Mouse (Mus musculus) monocyte, adult 5-6 weeks (primary cell): ENCODE data around the gene Eftud2. TPM values are rescaled to one million over a fixed set of nuclear protein-coding genes. Genes with fewer than 3 reads are reported as not detected.

Experiments used
- ATAC-seq: fragments of 153-309, 156-312 bp; replicated peaks from 2 replicates; pipeline ENCODE4 v1.8.0; 2017; ENCODE audit warnings: mild to moderate bottlenecking; ENCODE audit not compliant: low TSS enrichment, insufficient number of reproducible peaks, severe bottlenecking, poor library complexity, low FRiP score
- total RNA-seq: library from RNA; stranded (forward); fragments of 200-1000, 200-491, 200-594 nt; gene quantifications from 3 replicates; pipeline ENCODE4 v1.2.3, GENCODE M21; 2017

The Eftud2 gene
- total RNA-seq, 1 experiment from 2014 or later = 72.3 TPM

GRCm38 (mm10) chr11:102827097-102827496 is 53.7 kb downstream of the Eftud2 start:
- no peak for ATAC-seq

DNA sequence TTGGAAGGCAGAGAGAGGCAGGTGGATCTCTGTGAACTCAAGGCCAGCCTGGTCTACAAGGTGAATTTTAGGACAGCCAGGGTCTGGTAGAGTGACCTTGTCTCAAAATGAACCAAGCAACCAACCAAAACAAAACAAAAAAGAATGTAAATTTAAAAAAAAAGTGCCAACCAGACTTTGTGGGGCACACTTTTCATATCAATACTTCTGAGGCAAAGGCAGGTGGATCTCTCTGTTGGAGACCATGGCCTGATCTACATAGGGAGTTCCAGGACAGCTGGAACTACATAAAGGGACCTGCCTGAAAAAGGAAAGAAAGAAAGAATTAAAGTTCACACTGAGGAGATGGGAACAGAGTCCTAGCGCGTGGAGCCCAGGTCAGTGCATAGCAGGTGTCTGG is 54.3 kb downstream of the Eftud2 start:
- ATAC-seq = no peak

GRCm38 (mm10) chr11:102821231-102821630 is 59.6 kb downstream of the Eftud2 start:
- no peak for ATAC-seq

DNA sequence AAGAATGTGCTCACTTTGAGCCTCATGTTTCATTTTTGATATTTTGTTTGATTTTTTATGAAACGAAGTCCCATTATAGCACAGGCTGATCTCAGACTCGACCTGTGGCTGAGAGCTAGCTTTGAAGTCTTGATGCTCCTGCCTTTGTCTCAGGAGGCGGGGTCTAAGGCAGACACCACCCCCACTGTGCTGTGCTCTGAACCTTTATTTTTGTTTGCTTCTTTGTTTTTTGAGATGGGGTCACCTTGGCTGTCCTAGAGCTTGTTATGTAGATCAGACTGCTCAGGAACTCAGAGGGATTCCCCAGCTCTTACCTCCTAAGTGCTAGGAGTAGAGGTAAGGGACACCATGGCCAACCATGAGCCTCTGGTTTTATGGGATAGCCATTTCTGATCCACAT is 60.4 kb downstream of the Eftud2 start:
- ATAC-seq = no peak

GRCm38 (mm10) chr11:102819783-102820385 is 60.9 kb downstream of the Eftud2 start:
- ATAC-seq = no peak

DNA sequence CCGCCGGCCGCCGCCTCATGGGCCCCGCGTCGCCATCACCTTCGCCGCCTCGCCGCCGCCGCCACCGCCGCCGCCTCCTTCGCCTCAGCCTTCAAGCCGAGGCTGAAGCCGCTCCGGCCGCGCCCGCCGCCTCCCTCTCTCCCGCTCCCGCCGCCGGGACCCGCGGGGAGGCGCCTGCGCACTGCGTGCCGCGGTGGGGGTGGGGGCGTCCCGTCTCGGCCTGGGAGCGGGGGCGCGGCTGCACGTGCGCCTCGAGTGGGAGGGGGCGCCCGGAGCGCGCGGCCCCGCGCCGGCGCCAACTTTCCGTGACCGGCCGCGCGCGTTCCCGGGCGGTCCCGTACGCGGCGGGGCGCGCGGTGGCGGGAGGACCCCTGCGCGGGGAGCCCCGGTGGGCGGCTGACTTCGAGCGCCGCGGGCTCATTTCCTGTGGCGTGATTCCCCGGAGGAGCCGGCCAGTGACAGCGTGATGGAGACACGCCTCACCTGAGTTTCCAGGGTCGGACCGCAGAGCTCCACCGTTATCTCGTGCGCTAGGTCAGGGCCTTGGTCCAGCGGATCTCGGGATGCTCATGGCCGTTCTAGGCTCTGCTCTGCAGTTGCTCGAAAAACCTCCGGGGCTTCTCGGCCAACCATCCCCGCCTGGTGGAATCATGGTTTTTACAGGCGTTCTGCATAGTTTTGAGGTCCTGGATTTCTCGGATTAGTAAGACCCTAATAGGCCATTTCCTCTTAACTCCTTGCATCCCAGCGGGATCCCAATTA is 61.6 kb downstream of the Eftud2 start, which contains the start of gene Gjc1:
Gjc1 (minus strand) TSS at position 680 of the 762 bp plus-strand sequence.
- no peak for ATAC-seq

DNA sequence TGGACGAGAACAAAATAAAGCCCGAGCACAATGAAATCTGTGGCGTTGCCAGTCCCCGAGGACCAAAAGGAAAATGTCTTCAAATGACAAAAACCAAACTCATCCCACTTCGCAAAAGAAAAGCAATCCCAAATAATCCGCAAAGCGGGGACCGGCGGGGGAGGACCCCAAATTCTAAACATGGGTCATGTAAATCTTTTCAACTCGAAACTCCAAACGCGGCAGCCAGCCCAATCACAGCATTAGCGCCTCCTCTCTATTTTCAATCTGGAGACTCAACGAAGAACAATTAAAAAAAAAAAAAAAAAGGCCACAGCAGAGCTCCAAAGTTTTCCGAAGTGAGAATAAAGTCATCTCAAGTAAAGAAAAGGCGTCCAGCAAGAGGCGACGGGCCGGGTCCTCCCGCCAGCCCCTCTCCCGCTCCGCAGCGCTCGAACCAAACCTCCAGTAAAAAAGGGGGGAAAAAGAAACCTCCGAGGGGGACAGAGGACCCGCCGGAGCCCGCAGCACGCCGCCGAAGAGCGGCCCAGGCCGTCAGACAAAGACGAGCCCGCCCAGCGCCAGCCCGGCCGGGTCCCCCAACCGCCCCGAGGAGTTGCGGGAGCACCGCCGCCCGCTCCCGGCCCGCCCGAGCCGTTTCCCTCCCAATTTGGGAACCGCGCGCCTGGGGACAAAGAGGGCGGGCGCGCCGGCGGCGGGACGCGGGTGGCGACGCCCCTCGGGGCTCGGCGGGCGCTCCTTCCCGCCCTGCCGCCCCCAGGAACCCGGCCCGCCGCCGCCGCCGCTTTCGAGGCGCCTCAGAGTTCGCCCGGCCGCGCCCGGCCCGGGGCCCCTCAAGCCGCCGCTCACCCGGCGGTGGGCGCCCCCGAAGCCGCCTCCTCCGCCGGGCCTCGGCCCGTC is 62.4 kb downstream of the Eftud2 start:
- no peak for ATAC-seq

DNA sequence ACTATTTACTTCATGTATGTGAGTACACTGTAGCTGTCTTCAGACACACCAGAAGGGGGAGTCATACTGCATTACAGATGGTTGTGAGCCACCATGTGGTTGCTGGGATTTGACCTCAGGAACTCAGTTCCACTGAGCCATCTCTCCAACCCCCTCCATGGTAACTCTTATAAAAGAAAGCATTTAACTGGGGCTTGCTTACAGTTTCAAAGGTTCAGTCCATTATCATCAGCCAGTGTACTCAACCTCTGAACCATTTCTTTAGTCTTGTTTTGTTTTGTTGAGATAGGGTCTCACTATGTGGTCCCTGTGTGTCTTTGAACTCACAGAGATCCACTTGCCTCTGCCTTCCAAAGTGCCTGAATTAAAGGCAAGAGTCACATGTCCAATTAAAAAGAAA is 65.9 kb downstream of the Eftud2 start:
- ATAC-seq = no peak

DNA sequence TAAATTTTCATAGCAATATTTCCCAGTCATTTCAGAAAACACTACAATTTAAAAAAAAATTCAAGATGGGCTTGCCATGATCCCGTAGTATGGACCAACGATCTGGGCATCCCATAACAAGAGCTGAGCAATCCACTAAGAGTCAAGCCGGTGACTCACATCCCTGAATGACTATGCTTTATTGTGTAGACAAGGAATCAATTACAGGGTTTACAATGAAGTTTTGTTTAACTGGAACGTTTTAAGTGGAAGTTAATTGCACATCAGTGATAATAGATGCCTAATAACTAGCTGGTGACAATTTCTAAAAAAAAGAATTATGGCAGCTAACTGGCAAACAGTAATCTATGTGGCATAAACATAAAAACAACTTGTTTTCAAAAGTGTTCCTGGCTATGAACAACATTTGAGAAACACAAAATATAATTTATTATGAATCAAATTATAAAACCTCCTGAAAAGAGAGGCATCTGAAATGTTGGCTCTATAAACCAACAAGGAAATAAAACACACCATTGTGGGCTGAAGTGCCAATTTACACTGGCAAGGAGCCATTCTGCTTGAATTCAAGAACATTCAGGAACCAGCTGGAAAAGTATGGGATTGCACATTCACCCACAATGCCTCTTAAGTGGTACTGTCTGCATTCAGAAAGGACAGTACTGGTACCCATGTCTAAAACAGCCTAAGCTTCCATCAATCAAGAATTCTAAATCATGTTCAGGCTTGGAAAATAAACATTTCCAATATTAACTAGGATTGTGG is 69.9 kb downstream of the Eftud2 start:
- no peak for ATAC-seq

DNA sequence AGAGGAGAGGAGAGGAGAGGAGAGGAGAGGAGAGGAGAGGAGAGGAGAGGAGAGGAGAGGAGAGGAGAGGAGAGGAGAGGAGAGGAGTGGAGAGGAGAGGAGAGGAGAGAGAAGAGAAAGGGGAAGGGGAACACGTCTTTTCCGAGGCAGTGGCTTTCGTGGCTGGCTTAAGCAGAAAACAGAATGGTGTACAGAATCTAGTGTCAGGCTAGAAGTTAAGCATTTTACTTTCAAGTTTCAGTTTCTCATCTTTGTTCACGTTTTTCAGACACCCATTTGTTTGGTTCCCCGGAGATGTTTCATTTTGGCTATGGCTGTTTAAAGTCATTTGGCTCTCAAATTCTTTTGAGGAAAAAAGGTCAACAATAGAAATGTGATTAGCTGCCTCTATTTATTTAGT is 72.5 kb downstream of the Eftud2 start:
- ATAC-seq = no peak

DNA sequence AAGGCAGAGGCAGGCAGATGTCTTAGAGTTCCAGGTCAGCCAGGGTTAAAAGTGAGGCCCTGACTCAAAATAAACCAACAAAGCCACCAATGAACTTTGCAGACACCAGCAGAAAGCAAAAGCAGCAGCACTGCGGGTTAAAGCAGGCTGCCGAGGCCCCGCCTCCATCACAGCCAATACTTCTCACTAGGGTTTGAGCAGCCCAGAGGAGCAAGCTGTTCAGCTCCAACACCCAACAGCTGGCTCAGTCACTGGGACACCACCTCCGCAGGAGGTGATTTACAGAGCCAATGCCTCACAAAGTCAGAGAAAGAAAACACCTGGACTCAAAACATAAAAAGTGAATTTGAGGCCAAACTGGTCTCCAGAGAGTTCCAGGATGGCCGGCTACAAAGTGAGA is 77.3 kb downstream of the Eftud2 start:
- ATAC-seq = no peak

DNA sequence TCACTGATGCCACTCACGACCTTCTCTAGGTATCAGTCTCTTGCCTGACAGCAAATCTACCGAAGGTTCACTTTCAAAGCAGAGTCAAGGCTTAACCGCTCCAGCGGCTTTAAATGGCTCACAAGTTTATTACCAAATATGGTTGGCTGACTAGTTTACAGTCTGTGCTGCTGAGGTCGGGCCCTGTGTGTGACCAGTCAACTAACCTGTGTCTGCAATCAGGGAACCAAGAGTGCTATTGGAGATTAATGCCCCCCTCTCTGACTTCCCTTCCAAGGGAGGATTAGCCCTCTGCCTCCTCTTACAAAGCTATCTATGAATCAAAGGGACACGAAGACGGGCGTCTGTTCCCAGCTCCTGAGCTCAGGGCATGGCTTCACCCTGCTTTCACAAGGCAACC is 86.6 kb downstream of the Eftud2 start:
- ATAC-seq = no peak

- no peak for ATAC-seq
Observed at GRCm38 (mm10) chr11:102791682-102792445, 88.9 kb downstream of the Eftud2 start.

Other genes with a start within 250 kb of the Eftud2 start
- gene Meioc, start 217.3 kb downstream of the Eftud2 start, total RNA-seq = 0.21 TPM in 1 of 3 replicates, not detected in the others
- 26.8 to 44.5 TPM (median 32.6 TPM) in 3 replicates for gene Ccdc43, start 183.2 kb downstream of the Eftud2 start, total RNA-seq
- 2.1 TPM in 1 of 3 replicates, not detected in the others for gene Adam11, start 119.5 kb downstream of the Eftud2 start, total RNA-seq
- gene Gjc1, start 61.3 kb downstream of the Eftud2 start, total RNA-seq = not detected in 3 replicates
- not detected in 3 replicates for gene Higd1b, start 45.1 kb downstream of the Eftud2 start, total RNA-seq
- not detected in 3 replicates for gene Ccdc103, start 219 bp upstream of the Eftud2 start, total RNA-seq
- gene Fam187a, start 4.2 kb upstream of the Eftud2 start, total RNA-seq = not detected in 3 replicates
- not detected in 3 replicates for gene Gfap, start 19.9 kb upstream of the Eftud2 start, total RNA-seq
- 0.19 TPM in 1 of 3 replicates, not detected in the others for gene Kif18b, start 44.1 kb upstream of the Eftud2 start, total RNA-seq
- gene C1ql1, start 65.7 kb upstream of the Eftud2 start, total RNA-seq = not detected in 3 replicates
- 54.9 to 60.7 TPM (median 55.9 TPM) in 3 replicates for gene Nmt1, start 147.2 kb upstream of the Eftud2 start, total RNA-seq
- 15.5 to 32.4 TPM (median 15.8 TPM) in 3 replicates for gene Dcakd, start 147.3 kb upstream of the Eftud2 start, total RNA-seq
- 0.97 TPM in 1 of 3 replicates, not detected in the others for gene Plcd3, start 220.7 kb upstream of the Eftud2 start, total RNA-seq
- 21.8 to 32.6 TPM (median 28.3 TPM) in 3 replicates for gene Acbd4, start 220.7 kb upstream of the Eftud2 start, total RNA-seq
- 90.9 to 99.4 TPM (median 96.2 TPM) in 3 replicates for gene Hexim1, start 235.2 kb upstream of the Eftud2 start, total RNA-seq